Mouse (Mus musculus): ENCODE data around the gene Rab9. TPM values are rescaled to one million over a fixed set of nuclear protein-coding genes. Genes with fewer than 3 reads are reported as not detected.

Gene Rab9
- total RNA-seq, 4 experiments from 2014 or later = 15.3 to 19.5 (median 18.4) TPM

- no peak for DNase-seq (ENCODE audit: low spot score in 2 of 2)
These were observed 26.1 kb downstream of the Rab9 start for GRCm38 (mm10) chrX:166453532-166453931.

- DNase-seq (ENCODE audit: low spot score in 2 of 2) = no peak
These were observed 35.1 kb downstream of the Rab9 start for GRCm38 (mm10) chrX:166444552-166444951.

GRCm38 (mm10) chrX:166440616-166441063, 39.0 kb downstream of the Rab9 start, which contains the start of gene Ofd1:
Gene Ofd1 (minus strand): TSS chrX:166440704.
- peak; percentile 79 to 87 for DNase-seq (ENCODE audit: low spot score in 2 of 2)

GRCm38 (mm10) chrX:166440036-166440615, 39.5 kb downstream of the Rab9 start, which contains the start of gene Trappc2:
Gene Trappc2 (plus strand): TSS chrX:166440574.
- DNase-seq (ENCODE audit: low spot score in 2 of 2) = peak in 1 of 2 experiments; percentile 4

GRCm38 (mm10) chrX:166434812-166435211, 44.9 kb downstream of the Rab9 start:
- DNase-seq (ENCODE audit: low spot score in 2 of 2) = no peak

- no peak for DNase-seq (ENCODE audit: low spot score in 2 of 2)
These were observed 63.5 kb downstream of the Rab9 start for GRCm38 (mm10) chrX:166416196-166416595.

GRCm38 (mm10) chrX:166407865-166408264, 71.8 kb downstream of the Rab9 start:
- no peak for DNase-seq (ENCODE audit: low spot score in 2 of 2)

Other genes starting within 250 kb of the Rab9 start
- gene Gpm6b, start 241.0 kb downstream of the Rab9 start, total RNA-seq (2022) = 1 to 10 TPM; 1.6 to 5.0 (median 3.2) TPM
- gene Trappc2, start 39.3 kb downstream of the Rab9 start, total RNA-seq (2022) = 10 to 100 TPM; 16.4 to 21.3 (median 19.1) TPM
- gene Ofd1, start 39.2 kb downstream of the Rab9 start, total RNA-seq (2022) = 1 to 10 TPM; 4.3 to 6.5 (median 5.3) TPM
- gene Tceanc, start 38.7 kb upstream of the Rab9 start, total RNA-seq (2022) = 1 to 10 TPM; 1.7 to 3.8 (median 3.5) TPM
- under 1 TPM in 3 of 4 experiments, not detected in 1; 0.16 to 0.52 (median 0.34) TPM for gene Egfl6, start 105.9 kb upstream of the Rab9 start, total RNA-seq (2022)

All from gastrocnemius, adult 8-10 months (tissue).